ENCODE assay signal across 22 mouse cellular contexts in the genomic region with DNA sequence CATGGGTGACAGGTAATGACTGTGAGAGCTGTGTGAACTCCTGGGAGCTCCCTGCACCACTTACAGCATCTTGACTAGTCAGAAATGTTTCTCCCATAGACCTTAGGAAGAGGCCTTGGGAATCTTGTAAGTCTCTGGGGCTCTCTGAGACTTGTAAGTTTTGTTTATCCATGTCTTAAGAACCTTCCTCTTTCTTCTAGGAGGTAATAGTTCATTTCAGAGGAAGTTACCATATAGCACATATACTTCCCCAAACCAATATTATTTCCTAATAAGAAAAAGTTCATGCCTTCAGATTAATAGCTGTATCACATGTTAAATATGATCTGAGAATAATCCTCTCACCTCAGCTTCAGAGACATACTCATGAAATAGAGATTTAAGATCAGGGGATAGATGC. TPM values are rescaled to one million over a fixed set of nuclear protein-coding genes. Genes with fewer than 3 reads are reported as not detected.
DNase-seq lines count a peak whose midpoint lies in the region; ATAC-seq lines count a peak whose summit lies in the region.
"Had no signal": no experiment of that assay in that cellular context is flagged by ENCODE, and none has a peak within 500 bp of the region (broad histone marks: within the 10 kb centered on the region; RNA-seq: fewer than 3 reads in every experiment).

No protein-coding gene starts in this region.

- no peak for ATAC-seq in midbrain, embryonic 11.5 days (ENCODE audit: low FRiP score)
- no peak for ATAC-seq in midbrain, embryonic 14.5 days (ENCODE audit: low FRiP score, low TSS enrichment)
- ATAC-seq in granulocyte monocyte progenitor cell, adult 5-6 weeks (replicated peaks; ENCODE audit: poor library complexity, severe bottlenecking): peak; percentile 50
- peak; percentile 80 for ATAC-seq in megakaryocyte, adult 5-6 weeks (ENCODE audit: poor library complexity, severe bottlenecking)
- ATAC-seq in liver, embryonic 12.5 days: no peak
- ATAC-seq: forebrain, embryonic 14.5 days; forebrain, embryonic 16.5 days had no signal

- no peak overlapping the region for H3K4me3 ChIP-seq in midbrain, embryonic 11.5 days (ENCODE audit: low read depth, low read length)
- no peak overlapping the region for H3K4me3 ChIP-seq in midbrain, embryonic 14.5 days (replicated peaks; ENCODE audit: low read depth, low read length)
- no peak overlapping the region for H3K4me3 ChIP-seq in liver, embryonic 12.5 days
- H3K4me3 ChIP-seq: embryonic facial prominence, embryonic 10.5 days; embryonic facial prominence, embryonic 12.5 days; forebrain, embryonic 12.5 days had no signal

- H3K4me1 ChIP-seq in midbrain, embryonic 11.5 days (ENCODE audit: control insufficient read depth, insufficient read depth, low read length): no peaks in the 10 kb centered on the region
- no peaks in the 10 kb centered on the region for H3K4me1 ChIP-seq in midbrain, embryonic 14.5 days (ENCODE audit: control insufficient read depth, insufficient read depth, low read length)
- no peaks in the 10 kb centered on the region for H3K4me1 ChIP-seq in liver, embryonic 12.5 days
- H3K4me1 ChIP-seq: embryonic facial prominence, embryonic 10.5 days; embryonic facial prominence, embryonic 12.5 days; forebrain, embryonic 12.5 days had no signal

- no peaks in the 10 kb centered on the region for H3K9me3 ChIP-seq in midbrain, embryonic 11.5 days (ENCODE audit: control insufficient read depth, low read length)
- peaks cover 3% of the 10 kb centered on the region for H3K9me3 ChIP-seq in midbrain, embryonic 14.5 days (ENCODE audit: control insufficient read depth, low read length)
- no peaks in the 10 kb centered on the region for H3K9me3 ChIP-seq in liver, embryonic 12.5 days (replicated peaks)
- H3K9me3 ChIP-seq: embryonic facial prominence, embryonic 12.5 days; forebrain, embryonic 12.5 days had no signal

- H3K27ac ChIP-seq in midbrain, embryonic 11.5 days (ENCODE audit: low read depth, low read length): no peak overlapping the region
- H3K27ac ChIP-seq in midbrain, embryonic 14.5 days (replicated peaks; ENCODE audit: low read depth, low read length): no peak overlapping the region
- no peak overlapping the region for H3K27ac ChIP-seq in liver, embryonic 12.5 days
- H3K27ac ChIP-seq: embryonic facial prominence, embryonic 10.5 days; embryonic facial prominence, embryonic 12.5 days; forebrain, embryonic 12.5 days had no signal

- peak; percentile 12 for DNase-seq in midbrain, embryonic 11.5 days (ENCODE audit: low spot score, missing footprints)
- DNase-seq in midbrain, embryonic 14.5 days: no peak
- no peak for DNase-seq in layer of hippocampus, postnatal 14 days (ENCODE audit: low spot score in 2 of 2)
- DNase-seq in kidney, postnatal 25 days: no peak
- DNase-seq: adrenal gland, adult 2 months; adrenal gland, postnatal 10 days; adrenal gland, postnatal 25 days; cerebellum, adult 11-12 months; cerebellum, adult 2 months; cerebellum, adult 9-10 months; cerebellum, postnatal 10 days; cerebellum, postnatal 25 days had no signal

- no peak overlapping the region for H3K9ac ChIP-seq in midbrain, embryonic 11.5 days (ENCODE audit: low read length)
- no peak overlapping the region for H3K9ac ChIP-seq in midbrain, embryonic 14.5 days (replicated peaks; ENCODE audit: low read length)
- no peak overlapping the region for H3K9ac ChIP-seq in liver, embryonic 12.5 days
- H3K9ac ChIP-seq: embryonic facial prominence, embryonic 12.5 days; forebrain, embryonic 12.5 days had no signal

- no peaks in the 10 kb centered on the region for H3K36me3 ChIP-seq in midbrain, embryonic 11.5 days (ENCODE audit: control insufficient read depth, insufficient read depth, low read length)
- no peaks in the 10 kb centered on the region for H3K36me3 ChIP-seq in midbrain, embryonic 14.5 days (ENCODE audit: control insufficient read depth, insufficient read depth, low read length)
- no peaks in the 10 kb centered on the region for H3K36me3 ChIP-seq in liver, embryonic 12.5 days
- H3K36me3 ChIP-seq: embryonic facial prominence, embryonic 10.5 days; embryonic facial prominence, embryonic 12.5 days; forebrain, embryonic 12.5 days had no signal

- H3K4me2 ChIP-seq in midbrain, embryonic 11.5 days: no peak overlapping the region
- H3K4me2 ChIP-seq in midbrain, embryonic 14.5 days (ENCODE audit: low read length): no peak overlapping the region
- no peak overlapping the region for H3K4me2 ChIP-seq in liver, embryonic 12.5 days
- H3K4me2 ChIP-seq: embryonic facial prominence, embryonic 12.5 days; forebrain, embryonic 12.5 days had no signal

- H3K27me3 ChIP-seq in midbrain, embryonic 11.5 days (ENCODE audit: control insufficient read depth, insufficient read depth, low read length): no peaks in the 10 kb centered on the region
- H3K27me3 ChIP-seq in midbrain, embryonic 14.5 days (ENCODE audit: control insufficient read depth, insufficient read depth, low read length): no peaks in the 10 kb centered on the region
- H3K27me3 ChIP-seq in liver, embryonic 12.5 days (replicated peaks): no peaks in the 10 kb centered on the region
- H3K27me3 ChIP-seq: embryonic facial prominence, embryonic 12.5 days; forebrain, embryonic 12.5 days had no signal

RNA-seq across cellular contexts. Expression of a gene that starts 52.0 kb away (rescaled TPM):
- polyA plus RNA-seq in midbrain, embryonic 11.5 days (2014; fragmentation: Nextera tagmentation; extraction: Ambion mirVana): 40.1 and 40.6 TPM in 2 replicates
- 28.4 and 28.5 TPM in 2 replicates for polyA plus RNA-seq in midbrain, embryonic 14.5 days (2014; fragmentation: Nextera tagmentation; extraction: Ambion mirVana)
- total RNA-seq in granulocyte monocyte progenitor cell, adult 5-6 weeks (2014; fragmentation: Nextera tagmentation): 4.6 and 25.5 TPM in 2 replicates
- 0.52 and 4.2 TPM in 2 replicates for total RNA-seq in granulocyte monocyte progenitor cell, adult 5-6 weeks (2017)
- 14.3 and 18.5 TPM in 2 replicates for total RNA-seq in megakaryocyte, adult 5-6 weeks (2015)
- total RNA-seq in megakaryocyte, adult 5-6 weeks (2017): 19.7 and 26.8 TPM in 2 replicates
- polyA plus RNA-seq in liver, embryonic 12.5 days (2016; fragmentation: Nextera tagmentation; extraction: Ambion mirVana): 22.1 and 22.4 TPM in 2 replicates
- 10 to 100 TPM; 11.2 to 14.2 TPM for total RNA-seq in layer of hippocampus, postnatal 14 days (2021)

RNA-seq across cellular contexts. Expression of a gene that starts 52.1 kb away (rescaled TPM):
- polyA plus RNA-seq in midbrain, embryonic 11.5 days (2014; fragmentation: Nextera tagmentation; extraction: Ambion mirVana): 123 and 126 TPM in 2 replicates
- polyA plus RNA-seq in midbrain, embryonic 14.5 days (2014; fragmentation: Nextera tagmentation; extraction: Ambion mirVana): 75.9 and 90.7 TPM in 2 replicates
- total RNA-seq in granulocyte monocyte progenitor cell, adult 5-6 weeks (2014; fragmentation: Nextera tagmentation): 76.4 and 85.5 TPM in 2 replicates
- 105 and 130 TPM in 2 replicates for total RNA-seq in granulocyte monocyte progenitor cell, adult 5-6 weeks (2017)
- 126 and 130 TPM in 2 replicates for total RNA-seq in megakaryocyte, adult 5-6 weeks (2015)
- total RNA-seq in megakaryocyte, adult 5-6 weeks (2017): 115 and 132 TPM in 2 replicates
- 72.1 and 73.6 TPM in 2 replicates for polyA plus RNA-seq in liver, embryonic 12.5 days (2016; fragmentation: Nextera tagmentation; extraction: Ambion mirVana)
- 10 to 100 TPM; 34.0 to 38.9 TPM for total RNA-seq in layer of hippocampus, postnatal 14 days (2021)

RNA-seq across cellular contexts. Expression of a gene that starts 57.7 kb away (rescaled TPM):
- polyA plus RNA-seq in midbrain, embryonic 11.5 days (2014; fragmentation: Nextera tagmentation; extraction: Ambion mirVana): 0.94 and 1.2 TPM in 2 replicates
- 0.99 and 1.0 TPM in 2 replicates for polyA plus RNA-seq in midbrain, embryonic 14.5 days (2014; fragmentation: Nextera tagmentation; extraction: Ambion mirVana)
- total RNA-seq in granulocyte monocyte progenitor cell, adult 5-6 weeks (2014; fragmentation: Nextera tagmentation): not detected in 2 replicates
- not detected in 2 replicates for total RNA-seq in granulocyte monocyte progenitor cell, adult 5-6 weeks (2017)
- 0.22 and 1.9 TPM in 2 replicates for total RNA-seq in megakaryocyte, adult 5-6 weeks (2015)
- 0.37 and 1.2 TPM in 2 replicates for total RNA-seq in megakaryocyte, adult 5-6 weeks (2017)
- 0.43 and 0.59 TPM in 2 replicates for polyA plus RNA-seq in liver, embryonic 12.5 days (2016; fragmentation: Nextera tagmentation; extraction: Ambion mirVana)
- total RNA-seq in layer of hippocampus, postnatal 14 days (2021): 1 to 10 TPM; 2.7 to 4.1 TPM
- total RNA-seq: MEL had no signal
- polyA plus RNA-seq: C2C12 had no signal

Comparison
In these comparisons a context has a peak if more than half of its experiments do, and no peak if none do; other contexts are left out.
1. ATAC-seq: peak in granulocyte monocyte progenitor cell, adult 5-6 weeks (single experiment) and megakaryocyte, adult 5-6 weeks (single experiment); none in midbrain, embryonic 11.5 days (single experiment), midbrain, embryonic 14.5 days (single experiment) and liver, embryonic 12.5 days (single experiment).